Mouse (Mus musculus) cerebellum, adult 11-12 months (tissue): ENCODE data around the gene Med24.

Source experiments
- DNase-seq: peaks from one replicate; pipeline ENCODE4 v3.0.0; 2022

Gene Med24

DNA sequence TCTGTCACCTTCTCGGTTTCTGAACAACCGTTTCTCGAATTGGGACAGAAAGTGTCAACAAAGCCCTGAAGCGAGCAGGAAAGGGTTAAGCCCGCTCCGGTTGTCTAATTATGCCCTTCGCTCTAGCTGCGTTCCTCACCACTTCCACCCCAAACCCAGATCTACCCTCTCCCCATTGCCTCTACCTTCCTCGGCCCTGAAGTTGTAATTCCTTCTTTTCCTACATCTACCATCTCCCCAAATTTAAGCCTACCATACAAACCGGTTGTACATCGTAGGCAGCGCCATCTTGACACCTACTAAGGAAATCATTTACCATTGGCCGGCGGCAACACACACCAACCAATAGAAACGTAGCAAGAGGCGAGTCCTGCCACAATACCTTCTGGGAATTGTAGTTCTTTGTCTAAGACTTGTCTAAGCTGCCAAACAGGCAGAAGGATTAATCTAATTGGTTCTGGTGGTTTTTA is at the start of gene Med24:
Gene Med24 (minus strand): TSS at position 317 of the 470 bp plus-strand sequence.
- DNase-seq: peak; percentile 90

DNA sequence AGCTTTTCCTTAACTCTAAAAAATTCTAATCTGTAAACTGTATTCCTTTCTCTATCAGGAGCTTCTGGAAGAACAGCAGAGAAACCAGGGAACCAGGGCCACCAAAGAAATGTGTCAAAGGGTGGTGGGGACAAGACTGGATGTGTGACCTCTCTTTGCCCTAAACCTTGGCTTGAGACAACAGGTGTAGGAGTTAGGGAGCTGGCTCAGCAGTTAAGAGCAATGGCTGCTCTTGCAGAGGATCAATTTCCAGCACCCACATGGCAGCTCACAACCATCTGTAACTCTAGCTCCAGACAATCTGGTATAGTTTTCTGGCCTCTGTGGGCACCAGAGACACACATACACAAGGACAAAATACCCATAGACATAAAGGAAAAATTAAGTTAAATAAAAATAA is 48.7 kb upstream of the Med24 start:
- no peak for DNase-seq

DNA sequence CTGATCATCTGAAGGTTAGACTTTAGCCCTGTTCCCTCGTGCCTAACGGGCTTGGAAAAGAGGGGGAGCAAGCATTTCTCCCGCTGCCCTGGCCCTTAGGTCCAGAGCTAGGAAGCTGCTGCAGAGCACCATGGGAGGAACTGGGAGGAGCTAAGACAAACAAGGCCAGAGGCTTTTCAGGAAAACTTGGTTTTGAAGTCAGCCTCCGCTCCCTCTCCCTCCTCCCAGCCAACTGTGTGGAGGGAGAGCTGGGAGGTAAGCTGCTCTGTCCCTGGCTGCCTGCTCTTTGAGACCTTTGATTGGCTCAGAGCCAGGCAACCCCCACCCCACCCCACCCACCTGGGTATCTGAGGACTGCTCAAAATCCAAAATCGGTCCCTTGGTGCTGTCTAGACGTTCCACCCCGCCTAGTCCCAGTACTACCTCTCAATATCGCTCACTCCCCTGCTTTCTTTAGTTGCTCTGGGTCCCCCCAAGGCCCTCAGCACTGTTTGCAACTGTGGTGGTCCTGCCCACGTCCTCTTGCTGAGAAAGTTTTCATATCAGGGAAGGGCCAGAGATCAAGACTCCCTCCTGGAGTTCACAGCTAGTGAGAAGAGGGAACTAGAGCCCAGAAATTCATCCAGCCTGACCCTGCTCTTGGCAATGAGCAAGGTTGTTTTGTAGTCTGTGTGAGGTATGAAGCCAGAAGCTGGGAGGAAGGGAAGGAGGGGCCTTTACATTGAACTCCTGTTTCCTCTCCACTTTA is 47.8 kb upstream of the Med24 start:
- DNase-seq: no peak

DNA sequence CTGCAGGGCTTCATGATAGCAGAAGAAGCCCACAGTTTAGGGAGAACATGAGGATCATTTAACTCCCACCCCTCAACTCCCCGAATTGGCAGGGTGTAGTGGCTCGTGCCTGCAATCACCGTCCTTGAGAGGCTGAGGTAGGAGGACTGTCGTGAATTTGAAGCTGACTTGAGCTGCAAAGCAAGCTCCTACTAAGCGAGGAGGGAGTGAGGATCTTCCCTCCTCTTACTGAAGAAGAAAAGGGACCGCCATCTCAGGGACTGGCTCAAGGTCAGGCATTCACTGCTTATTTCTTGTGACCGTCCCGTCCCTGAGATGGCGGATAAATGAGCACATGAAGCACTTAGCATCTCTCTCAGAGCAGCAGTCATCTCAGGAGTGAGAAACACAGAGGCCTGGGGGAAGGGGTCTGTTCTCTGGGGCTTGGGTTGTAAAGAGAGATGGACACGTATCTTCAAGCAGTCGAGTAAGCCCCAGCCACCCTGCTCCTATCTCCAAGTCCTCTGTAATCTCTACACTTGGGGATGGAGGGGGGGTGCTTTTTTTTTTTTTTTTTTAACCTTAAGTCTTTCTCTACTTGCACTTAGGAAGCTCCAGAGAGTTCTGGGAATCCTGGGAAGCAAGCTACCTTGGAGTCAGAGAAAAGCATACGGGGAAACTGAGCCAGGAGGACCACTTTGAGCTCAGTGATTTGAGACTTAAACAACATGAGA is 47.0 kb upstream of the Med24 start:
- no peak for DNase-seq

DNA sequence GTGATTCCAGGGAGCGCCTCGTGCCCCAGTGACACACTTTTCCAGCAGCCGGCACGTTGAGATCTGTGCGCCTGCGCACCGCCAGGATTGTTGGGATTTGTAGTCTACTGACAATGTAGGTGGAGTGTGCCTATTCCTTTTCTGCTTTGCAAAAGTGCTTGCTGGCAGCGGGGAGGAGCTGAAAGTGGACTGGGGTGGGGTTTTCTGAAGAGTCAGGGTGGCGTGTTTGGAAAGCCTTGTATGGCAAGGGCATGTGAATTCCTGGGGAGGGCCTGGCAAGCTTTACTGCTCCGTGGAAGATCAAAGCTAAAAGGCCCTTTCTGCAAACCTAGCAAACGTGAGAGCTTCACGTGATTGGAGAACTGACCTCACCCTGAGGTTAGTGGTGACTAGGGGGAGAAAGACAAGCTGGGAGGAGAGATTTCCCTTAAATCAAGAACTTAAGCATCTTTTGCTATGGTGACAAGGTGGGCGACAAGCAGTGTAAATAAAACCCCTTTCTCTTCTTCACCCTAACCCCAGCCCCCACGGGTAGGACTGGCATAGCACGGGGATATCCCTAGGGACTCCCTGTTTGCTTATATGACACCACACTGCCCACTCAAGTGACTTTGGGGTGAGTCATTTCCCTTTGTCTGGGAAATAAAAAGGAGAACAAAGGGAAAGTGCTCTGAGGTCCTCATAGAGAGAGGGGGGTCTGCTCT is 46.3 kb upstream of the Med24 start:
- DNase-seq: peak; percentile 100

DNA sequence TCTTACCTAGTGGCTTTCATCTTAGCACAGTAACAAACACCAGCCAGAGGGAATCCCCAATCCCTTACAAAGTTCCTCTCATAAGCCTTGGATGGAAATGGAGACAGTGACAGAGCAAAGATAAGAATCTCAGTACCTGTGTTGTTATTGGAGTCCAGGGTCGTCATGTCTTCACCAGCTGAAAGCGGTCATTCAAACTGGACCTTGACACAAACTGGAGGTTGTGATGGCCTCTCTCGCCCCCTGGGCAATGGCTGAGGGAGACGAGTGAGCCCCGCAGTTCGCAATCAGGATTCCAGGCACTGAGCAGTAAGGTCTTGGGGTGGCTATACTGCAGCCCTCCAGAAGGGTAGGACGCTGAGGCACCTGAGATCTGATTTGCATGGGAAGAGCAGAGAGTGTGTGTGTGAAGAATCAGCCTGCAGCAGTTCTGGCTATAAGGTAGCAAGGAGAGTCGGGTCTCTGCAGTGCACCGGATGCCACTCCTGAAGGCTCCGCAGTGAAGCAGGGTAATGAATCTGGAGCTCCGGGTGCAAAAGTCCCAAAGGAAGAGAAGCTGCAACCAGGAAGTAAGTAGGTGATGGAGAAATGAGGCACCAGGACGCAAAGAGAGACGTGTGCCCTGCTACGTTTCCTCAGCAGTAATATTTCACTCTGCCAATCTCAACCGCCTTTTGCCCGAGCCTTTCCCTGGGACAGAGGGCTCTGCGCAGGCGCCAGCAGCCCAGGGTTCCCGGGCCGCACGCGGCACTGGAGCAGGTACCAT is 45.5 kb upstream of the Med24 start, which contains the start of gene Nr1d1:
Gene Nr1d1 (minus strand): TSS at position 752 of the 766 bp plus-strand sequence.
- no peak for DNase-seq

DNA sequence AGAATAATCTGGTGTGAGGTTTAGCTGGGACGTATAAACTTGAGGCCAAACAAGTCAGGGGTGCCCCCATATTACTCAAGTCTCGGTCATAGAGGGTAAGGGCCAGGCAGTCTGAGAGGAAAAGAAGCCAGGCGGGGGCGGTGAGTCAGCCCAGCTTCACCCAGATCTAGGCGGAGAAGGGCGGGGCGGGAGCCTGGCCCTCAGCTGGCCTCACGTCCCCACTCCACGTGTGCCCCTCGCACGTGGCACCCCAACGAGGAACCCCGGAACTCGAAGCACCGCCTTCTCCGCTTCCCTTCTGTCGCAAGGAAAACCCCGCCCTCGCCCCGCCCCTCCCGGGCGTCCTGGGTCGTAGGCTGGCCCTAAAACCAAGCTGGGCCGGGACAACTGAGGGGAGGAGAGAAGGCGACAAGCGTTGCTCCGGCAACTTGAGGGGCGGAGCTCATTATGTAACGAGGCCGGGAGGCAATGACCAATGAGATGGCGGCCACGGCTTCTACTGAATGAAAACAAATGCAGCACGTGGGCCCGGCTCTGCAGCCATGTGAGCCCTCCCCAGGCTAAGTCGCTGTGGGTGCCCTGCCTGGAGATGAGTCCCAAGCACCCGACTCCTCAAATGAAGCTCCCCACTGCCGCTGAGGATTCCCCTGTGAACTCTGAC is 44.5 kb upstream of the Med24 start:
- peak; percentile 100 for DNase-seq

DNA sequence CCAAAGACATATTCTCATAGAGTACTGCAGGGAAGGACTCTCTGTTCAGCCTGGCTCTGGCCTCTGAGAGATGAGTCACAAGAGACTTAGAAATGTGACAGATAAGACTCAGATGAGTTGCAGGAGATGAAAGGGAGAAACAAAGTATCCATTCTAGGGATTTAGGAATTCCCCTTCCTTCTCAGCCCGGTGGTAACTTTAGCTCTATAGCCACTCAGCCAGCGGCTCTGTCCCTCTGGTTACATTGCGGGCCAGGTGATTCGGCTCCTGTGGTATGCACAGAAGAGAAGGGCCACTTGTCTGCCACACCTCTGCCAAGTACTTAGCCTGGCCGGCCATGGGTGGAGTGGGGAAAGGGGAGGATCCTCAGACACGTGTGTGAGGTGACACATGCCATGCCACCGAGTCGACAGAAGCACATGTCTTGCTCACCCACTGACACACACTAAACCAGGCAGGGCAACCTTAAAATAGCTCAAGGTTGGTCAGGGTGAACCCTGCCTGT is 43.5 kb upstream of the Med24 start:
- peak; percentile 86 for DNase-seq

DNA sequence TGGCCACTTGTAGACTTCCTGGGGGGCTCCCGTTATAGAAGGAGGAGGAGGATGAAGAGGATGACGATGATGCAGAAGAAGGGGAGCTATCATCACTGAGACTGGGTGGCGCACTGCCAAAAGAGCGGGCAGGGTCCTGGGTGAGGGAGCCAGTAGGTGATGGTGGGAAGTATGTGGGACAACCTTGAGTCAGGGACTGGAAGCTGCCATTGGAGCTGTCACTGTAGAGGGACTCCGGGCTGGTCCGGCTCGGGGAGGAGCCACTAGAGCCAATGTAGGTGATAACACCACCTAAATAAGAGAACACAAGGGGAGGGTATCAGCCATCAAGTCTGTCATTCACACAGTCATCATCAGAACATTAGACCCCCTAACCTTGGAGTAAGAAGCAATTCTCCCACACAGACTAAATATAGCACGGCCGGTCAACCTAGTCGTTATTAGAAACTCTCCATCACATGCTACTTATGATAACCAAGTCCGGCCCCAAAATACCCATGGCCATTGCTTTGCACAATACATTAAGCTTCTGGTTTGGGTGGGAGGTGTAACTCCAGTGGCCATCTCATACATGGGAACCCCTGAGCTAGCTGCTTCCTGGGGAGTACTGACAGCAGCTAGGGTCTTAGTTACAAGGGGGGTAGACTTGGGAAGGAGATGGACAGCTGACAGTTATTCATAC is 42.8 kb upstream of the Med24 start:
- peak; percentile 75 for DNase-seq

DNA sequence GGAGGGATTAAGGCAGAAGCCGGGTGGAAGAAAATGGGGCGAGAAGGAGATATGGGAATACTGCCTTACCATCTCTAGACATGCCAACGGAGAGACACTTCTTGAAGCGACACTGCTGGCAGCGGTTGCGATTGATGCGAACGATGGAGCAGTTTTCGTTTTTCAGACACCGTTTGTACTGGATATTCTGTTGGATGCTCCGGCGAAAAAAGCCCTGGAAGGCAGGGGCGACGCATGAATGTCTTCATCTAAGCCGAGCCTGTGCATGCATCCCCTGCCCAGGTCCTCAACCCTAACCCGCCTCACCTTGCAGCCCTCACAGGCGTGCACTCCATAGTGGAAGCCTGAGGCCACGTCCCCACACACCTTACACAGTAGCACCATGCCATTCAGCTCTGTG is 41.9 kb upstream of the Med24 start:
- DNase-seq: no peak

DNA sequence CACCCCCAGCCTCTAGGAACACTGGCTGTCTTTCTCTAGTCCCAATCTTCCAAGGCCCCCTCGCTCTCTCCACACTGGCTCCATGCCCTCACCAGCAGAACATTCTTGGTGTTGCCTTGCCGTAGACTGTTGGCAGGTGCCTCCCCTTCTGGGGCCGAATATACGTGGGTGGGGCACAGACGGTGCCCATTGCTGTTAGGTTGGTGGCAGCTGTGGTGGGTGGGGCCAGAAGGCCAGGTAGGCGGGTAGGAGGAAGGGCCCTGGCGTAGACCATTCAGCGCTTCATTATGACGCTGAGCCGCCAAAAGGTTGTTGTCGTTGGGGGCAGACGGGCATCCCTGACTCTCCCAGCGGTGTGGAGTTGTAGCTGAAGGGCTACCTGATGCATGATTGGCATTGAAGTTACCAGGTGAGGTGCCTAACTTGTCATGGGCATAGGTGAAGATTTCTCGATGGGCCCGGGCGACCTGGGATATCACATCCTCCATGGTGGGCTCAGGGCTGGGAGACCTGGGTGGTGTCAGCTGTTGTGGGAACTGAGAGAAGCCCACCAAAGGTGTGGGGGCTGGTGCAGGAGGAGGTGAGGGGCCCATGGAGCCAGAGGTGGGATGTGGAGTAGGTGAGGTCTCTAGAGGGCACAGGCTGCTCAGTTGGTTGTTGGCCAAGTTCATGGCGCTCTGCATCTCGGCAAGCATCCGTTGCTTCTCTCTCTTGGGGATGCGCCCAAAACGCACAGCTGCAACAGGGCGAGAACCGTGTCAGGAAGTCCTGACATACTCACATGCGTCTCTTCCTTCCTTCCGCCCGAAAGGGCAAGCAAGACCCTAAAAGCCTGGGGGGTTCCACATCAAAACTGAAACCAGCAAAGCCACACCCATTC is 41.1 kb upstream of the Med24 start:
- peak; percentile 76 for DNase-seq

DNA sequence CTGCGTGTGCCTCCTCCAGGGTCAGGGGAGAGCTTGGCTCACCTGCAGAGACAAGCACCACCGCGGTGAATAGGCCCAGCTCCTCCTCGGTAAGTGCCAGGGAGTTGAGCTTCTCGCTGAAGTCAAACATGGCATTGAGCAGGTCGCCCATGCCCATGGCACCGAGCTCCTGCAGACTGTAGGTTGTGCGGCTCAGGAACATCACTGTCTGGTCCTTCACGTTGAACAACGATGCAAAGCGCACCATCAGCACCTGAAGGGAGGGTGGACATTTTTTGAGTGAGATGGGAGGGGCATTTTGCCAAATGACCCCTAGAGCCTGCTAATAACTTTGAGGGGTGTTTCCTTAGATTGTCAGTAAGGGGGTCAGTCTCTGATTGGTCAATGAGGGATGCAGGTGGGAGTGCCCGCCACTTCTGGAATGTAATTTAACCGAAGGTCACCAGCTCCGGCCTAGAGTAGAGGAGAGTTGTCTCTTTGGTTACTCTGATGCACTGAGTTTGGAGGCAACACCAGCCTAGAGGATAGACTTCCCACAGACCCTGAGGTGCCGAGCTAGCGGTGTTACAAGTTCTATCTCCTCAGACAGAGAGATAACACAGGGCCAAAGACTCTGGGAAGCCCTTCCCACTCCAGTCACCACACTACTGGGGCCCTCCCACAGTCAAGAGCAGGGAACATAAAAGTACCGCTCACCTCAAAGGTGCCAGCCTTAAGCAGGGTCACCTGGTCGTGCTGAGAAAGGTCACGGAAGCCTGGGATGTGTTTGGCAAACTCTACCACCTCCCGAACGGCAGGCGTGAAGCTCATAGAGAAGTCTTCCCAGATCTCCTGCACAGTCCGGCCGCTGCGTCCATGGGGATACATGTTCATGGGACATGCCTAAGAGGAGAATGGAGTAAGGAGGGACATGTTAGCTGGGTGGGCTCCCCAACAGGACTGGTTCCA is 40.0 kb upstream of the Med24 start:
- peak; percentile 58 for DNase-seq

DNA sequence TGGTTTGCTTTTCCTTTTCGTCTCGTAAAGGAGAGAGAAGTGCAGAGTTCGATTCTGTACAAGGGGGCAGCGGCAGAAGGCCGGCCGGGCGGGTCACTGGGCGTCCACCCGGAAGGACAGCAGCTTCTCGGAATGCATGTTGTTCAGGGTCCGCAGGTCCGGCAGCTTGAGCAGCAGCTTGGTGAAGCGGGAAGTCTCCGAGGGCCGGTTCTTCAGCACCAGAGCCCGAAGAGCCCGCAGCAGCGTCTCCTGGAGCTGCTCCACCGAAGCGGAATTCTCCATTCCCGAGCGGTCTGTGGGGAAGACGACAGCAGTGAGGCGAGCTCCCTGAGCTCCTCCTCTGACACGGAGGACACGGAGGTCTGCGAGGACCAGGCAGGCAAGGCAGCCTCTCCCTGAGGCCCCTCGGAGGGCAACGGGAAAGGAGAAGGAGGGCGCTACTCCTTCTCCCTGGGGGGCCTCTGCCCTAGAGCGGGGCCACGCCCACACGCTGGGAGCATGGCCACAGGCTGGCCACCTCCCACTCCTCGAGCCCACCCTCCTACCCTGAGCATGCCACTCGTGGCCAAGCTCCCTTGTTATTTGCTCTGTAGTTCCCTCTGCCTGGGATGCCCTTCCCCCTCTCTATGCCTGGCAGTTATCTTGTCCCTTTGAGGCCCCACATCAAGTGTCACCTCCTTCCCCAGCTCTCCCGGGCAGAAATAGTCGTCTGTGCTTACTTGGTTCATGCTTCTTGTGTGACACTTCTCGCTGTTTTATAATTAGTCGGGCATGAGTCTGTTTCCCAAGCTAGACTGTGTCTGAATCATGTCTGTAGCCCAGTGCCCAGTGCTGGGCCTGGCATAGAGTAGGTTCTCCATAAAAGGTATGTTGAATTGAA is 39.1 kb upstream of the Med24 start:
- DNase-seq: peak; percentile 64

DNA sequence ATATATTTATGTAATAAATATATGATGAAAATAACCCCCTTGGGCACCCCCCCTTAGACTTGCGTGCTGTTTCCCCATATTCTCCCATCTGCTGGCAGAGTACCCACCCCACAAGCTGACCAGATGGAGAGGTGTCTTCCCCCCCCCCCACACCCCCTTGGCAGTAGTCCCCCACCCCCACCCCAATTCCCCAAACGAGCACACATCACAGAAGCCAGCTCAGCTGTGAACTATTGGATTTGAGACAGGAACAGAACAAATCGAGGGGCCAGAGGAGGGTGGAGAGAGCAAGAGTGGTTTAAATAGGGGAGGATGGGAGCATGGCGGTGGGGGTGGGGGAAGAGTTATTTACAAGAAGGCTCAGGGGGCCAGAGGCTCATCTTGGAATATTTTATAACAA is 38.5 kb upstream of the Med24 start:
- DNase-seq: peak; percentile 45

DNA sequence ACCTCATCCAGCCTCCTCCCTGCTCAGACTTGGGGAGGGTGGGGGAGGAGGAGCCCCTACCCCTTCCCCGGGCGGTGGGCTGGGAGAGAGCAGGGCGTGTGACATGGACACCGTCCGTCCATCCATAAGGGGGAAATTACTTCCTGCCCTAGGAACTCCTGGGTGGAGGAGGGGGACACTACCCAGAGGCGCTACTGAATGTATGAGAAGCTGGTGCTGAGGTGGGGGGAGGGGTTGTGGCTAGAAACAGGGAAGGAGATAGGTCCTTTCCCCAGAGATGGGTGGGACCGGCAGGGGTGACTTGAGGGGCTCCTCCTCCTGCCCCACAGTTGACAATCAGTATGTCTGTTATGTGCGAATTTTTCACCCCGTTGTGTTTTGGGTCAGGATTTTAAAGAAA is 38.0 kb upstream of the Med24 start:
- DNase-seq: peak; percentile 70

DNA sequence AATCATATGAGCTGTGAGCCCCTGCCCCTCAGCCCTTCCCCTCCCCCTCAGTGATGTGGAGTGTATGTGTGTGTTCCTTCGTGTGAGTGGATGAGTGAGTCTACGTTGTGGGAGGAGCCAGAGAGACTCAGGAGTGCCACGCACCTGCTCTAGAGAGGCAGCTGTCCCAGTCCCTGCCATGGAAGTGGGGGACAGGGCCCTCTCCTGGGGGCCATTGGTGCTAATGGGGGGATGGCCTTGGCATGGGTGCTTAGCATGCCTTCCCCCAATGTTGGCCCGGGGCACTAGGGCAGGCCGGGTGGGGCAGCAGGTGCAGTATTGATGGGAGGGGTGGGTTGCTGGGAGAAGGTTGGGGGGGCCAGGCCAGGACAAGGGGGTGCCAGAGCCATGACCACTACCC is 37.6 kb upstream of the Med24 start:
- peak; percentile 72 for DNase-seq

DNA sequence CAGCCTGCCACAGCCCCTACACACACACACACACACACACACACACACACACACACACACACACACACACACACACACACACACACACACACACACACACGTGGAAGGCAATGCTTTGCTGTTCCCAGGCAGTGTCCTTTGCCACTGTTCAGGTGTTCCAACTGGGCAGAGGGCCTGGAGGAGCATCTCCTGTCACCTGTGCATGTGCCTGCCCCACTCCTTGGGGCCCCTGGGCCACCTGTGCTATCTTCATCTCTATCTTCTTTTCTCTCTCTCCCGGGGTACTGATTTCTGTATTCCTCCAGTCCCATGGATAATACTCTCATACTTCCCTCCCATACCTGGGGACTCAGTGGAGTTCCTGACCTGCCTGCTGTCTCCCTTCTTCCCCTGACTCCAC is 37.1 kb upstream of the Med24 start:
- peak; percentile 60 for DNase-seq
